Mouse (Mus musculus) lung, embryonic 14.5 days (tissue): ENCODE measurements around the gene Pde4c. TPM values are rescaled to one million over a fixed set of nuclear protein-coding genes. Genes with fewer than 3 reads are reported as not detected.

ENCODE experiments used
- ATAC-seq: fragments of 200-750 bp; cut with Nextera tagmentation; 2 replicates; pipeline ENCODE4 v1.8.0; 2017; ENCODE audit warnings: mild to moderate bottlenecking, moderate TSS enrichment, moderate library complexity; ENCODE audit not compliant: insufficient read depth
- DNase-seq: peaks from one replicate; pipeline ENCODE4 v3.0.0-alpha.2; 2015
- H3K27ac ChIP-seq: fragments of 300-500 bp; sonication (generic); 2 replicates; pipeline ENCODE4 v1.5.1; 2014; ENCODE audit warnings: low read depth, mild to moderate bottlenecking, moderate library complexity
- H3K27me3 ChIP-seq: fragments of 300-500 bp; sonication (generic); 2 replicates; pipeline ENCODE4 v1.6.1; 2014; ENCODE audit warnings: low read length, control low read depth; ENCODE audit not compliant: insufficient read depth
- H3K36me3 ChIP-seq: fragments of 300-500 bp; sonication (generic); 2 replicates; pipeline ENCODE4 v1.6.1; 2014; ENCODE audit warnings: control low read depth; ENCODE audit not compliant: insufficient read depth
- H3K4me1 ChIP-seq: fragments of 300-500 bp; sonication (generic); 2 replicates; pipeline ENCODE4 v1.6.1; 2014; ENCODE audit warnings: antibody characterized with exemption, control low read depth; ENCODE audit not compliant: insufficient read depth
- H3K4me2 ChIP-seq: fragments of 300-500 bp; sonication (generic); 2 replicates; pipeline ENCODE4 v1.6.1; 2014; ENCODE audit warnings: mild to moderate bottlenecking
- H3K4me3 ChIP-seq: fragments of 300-500 bp; sonication (generic); 2 replicates; pipeline ENCODE4 v1.5.1; 2014; ENCODE audit warnings: low read depth, low read length
- H3K9ac ChIP-seq: fragments of 300-500 bp; sonication (generic); 2 replicates; pipeline ENCODE4 v1.6.1; 2014
- H3K9me3 ChIP-seq: fragments of 300-500 bp; sonication (generic); 2 replicates; pipeline ENCODE4 v1.6.1; 2016; ENCODE audit warnings: low read depth, low read length, control low read depth
- CTCF ChIP-seq: IDR thresholded peaks from 2 replicates; pipeline ENCODE4 v1.5.1; 2016; ENCODE audit warnings: antibody characterized with exemption, low read depth
- WGBS: fragments of 180-500 bp; shearing (Covaris S2); extraction: QIAGEN DNeasy Blood & Tissue Kit; methylation state at CpG from one replicate; pipeline ENCODE4 v1.1.7; 2014; 5-methylcytosine and 5-hydroxymethylcytosine counted together
- polyA plus RNA-seq: library from polyadenylated mRNA; unstranded; fragments of >200 nt; fragmentation: Nextera tagmentation; extraction: Ambion mirVana; gene quantifications from 2 replicates; pipeline ENCODE4 v1.2.1, GENCODE M21; 2014

Gene Pde4c
- polyA plus RNA-seq, 1 experiment from 2014 or later = 0.17 TPM

- Histone ChIP-seq H3K9me3 (no peaks in the 10 kb centered on the region), H3K9ac (no peak overlapping the region), H3K4me3 (no peak overlapping the region), H3K27me3 (no peaks in the 10 kb centered on the region), H3K4me2 (no peak overlapping the region), H3K27ac (no peak overlapping the region), H3K4me1 (no peaks in the 10 kb centered on the region), H3K36me3 (no peaks in the 10 kb centered on the region)
- TF ChIP-seq CTCF = no peak
- WGBS = 81% methylated on average over 8 of the region's 8 CpGs
- DNase-seq (no peak), ATAC-seq (no peak)
Observed at GRCm38 (mm10) chr8:70721601-70722000, 1.9 kb upstream of the Pde4c start.

DNA sequence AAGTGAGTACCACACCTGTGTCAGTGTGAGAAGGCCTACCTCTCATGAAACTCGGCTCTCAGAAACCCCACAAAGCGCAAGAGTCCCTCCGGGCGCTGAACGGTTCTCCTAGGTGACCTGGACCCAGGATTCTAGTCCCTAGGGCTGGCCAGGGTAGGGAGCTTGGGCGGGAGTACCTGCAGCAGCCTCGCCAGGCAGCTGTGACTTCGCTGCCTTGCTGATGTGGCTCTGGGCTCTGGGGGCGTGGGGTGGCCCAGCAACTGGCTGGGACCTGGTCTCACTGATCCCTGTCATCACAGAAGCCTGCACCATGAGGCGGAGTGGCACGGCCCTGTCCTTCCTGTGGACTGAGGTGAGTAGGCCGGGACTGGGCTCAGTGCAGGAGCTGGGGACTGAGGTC is 696 bp downstream of the Pde4c start:
- Histone ChIP-seq H3K4me3 (no peak overlapping the region), H3K36me3 (no peaks in the 10 kb centered on the region), H3K4me2 (no peak overlapping the region), H3K9ac (no peak overlapping the region), H3K4me1 (no peaks in the 10 kb centered on the region), H3K27ac (no peak overlapping the region), H3K27me3 (peaks cover 17% of the 10 kb centered on the region), H3K9me3 (no peaks in the 10 kb centered on the region)
- DNase-seq (no peak), ATAC-seq (no peak)
- no peak for TF ChIP-seq CTCF
- 68% methylated on average over 12 of the region's 12 CpGs for WGBS

- Histone ChIP-seq H3K4me3 (no peak overlapping the region), H3K27me3 (peaks cover 31% of the 10 kb centered on the region), H3K4me2 (no peak overlapping the region), H3K9me3 (no peaks in the 10 kb centered on the region), H3K27ac (no peak overlapping the region), H3K9ac (no peak overlapping the region), H3K4me1 (no peaks in the 10 kb centered on the region), H3K36me3 (no peaks in the 10 kb centered on the region)
- ATAC-seq (no peak), DNase-seq (peak; percentile 72)
- no peak for TF ChIP-seq CTCF
- WGBS = 23% methylated on average over 14 of the region's 14 CpGs
Observed at GRCm38 (mm10) chr8:70725792-70726447, 2.4 kb downstream of the Pde4c start.

- Histone ChIP-seq H3K4me3 (no peak overlapping the region), H3K27ac (no peak overlapping the region), H3K4me2 (no peak overlapping the region), H3K4me1 (no peaks in the 10 kb centered on the region), H3K36me3 (no peaks in the 10 kb centered on the region), H3K9me3 (no peaks in the 10 kb centered on the region), H3K27me3 (peaks cover 33% of the 10 kb centered on the region), H3K9ac (no peak overlapping the region)
- 41% methylated on average over 11 of the region's 11 CpGs for whole genome bisulfite sequencing
- DNase-seq (no peak), ATAC-seq (no peak)
- no peak for TF ChIP-seq CTCF
Observed at GRCm38 (mm10) chr8:70726721-70727120, 3.2 kb downstream of the Pde4c start.

- TF ChIP-seq CTCF = peak; percentile 55
- Histone ChIP-seq H3K4me3 (peak overlapping the region; percentile 21), H3K27ac (no peak overlapping the region), H3K27me3 (peaks cover 33% of the 10 kb centered on the region), H3K4me1 (no peaks in the 10 kb centered on the region), H3K36me3 (no peaks in the 10 kb centered on the region), H3K4me2 (peak overlapping the region; percentile 51), H3K9ac (peak overlapping the region; percentile 29; the same call in 1 of the 2 replicates), H3K9me3 (no peaks in the 10 kb centered on the region)
- 2% methylated on average over 34 of the region's 34 CpGs for WGBS
- DNase-seq (peak; percentile 29), ATAC-seq (no peak)
Observed at GRCm38 (mm10) chr8:70729808-70730475, 6.4 kb downstream of the Pde4c start.

- Histone ChIP-seq H3K4me2 (no peak overlapping the region), H3K27ac (no peak overlapping the region), H3K27me3 (peaks cover 33% of the 10 kb centered on the region), H3K4me1 (no peaks in the 10 kb centered on the region), H3K9ac (no peak overlapping the region), H3K9me3 (no peaks in the 10 kb centered on the region), H3K36me3 (no peaks in the 10 kb centered on the region), H3K4me3 (no peak overlapping the region)
- no peak for ATAC-seq
- TF ChIP-seq CTCF = no peak
- 77% methylated on average over 4 of the region's 4 CpGs for WGBS
- DNase-seq = no peak
Observed at GRCm38 (mm10) chr8:70730956-70731355, 7.4 kb downstream of the Pde4c start.

DNA sequence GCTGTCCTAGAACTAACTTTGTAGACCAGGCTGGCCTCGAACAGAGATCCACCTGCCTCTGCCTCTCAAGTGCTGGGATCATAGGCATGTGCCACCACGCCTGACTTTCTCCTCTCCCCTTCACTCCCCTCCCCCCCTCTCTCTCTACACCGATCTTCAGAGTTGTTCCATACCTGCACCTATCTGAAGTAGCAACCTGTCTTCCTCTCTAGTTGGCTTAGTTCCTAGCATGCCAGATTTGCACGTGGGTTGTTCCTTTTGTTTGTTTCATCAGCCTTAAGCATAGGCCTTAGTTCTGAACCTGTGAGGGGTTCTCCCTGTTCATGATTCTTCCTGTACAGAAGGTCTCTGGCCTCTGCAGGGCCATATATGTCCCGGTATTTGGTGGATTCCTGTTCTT is 14.2 kb downstream of the Pde4c start:
- DNase-seq = no peak
- Histone ChIP-seq H3K4me1 (no peaks in the 10 kb centered on the region), H3K4me3 (no peak overlapping the region), H3K36me3 (no peaks in the 10 kb centered on the region), H3K27me3 (peaks cover 19% of the 10 kb centered on the region), H3K27ac (no peak overlapping the region), H3K9ac (no peak overlapping the region), H3K9me3 (no peaks in the 10 kb centered on the region), H3K4me2 (no peak overlapping the region)
- 48% methylated on average over 5 of the region's 5 CpGs for WGBS
- no peak for TF ChIP-seq CTCF
- no peak for ATAC-seq
